Mouse (Mus musculus): ENCODE measurements around the gene Ppp1ca. TPM values are rescaled to one million over a fixed set of nuclear protein-coding genes. Genes with fewer than 3 reads are reported as not detected.

The Ppp1ca gene
- polyA plus RNA-seq, 1 experiment from 2014 or later, result 664 TPM

DNA sequence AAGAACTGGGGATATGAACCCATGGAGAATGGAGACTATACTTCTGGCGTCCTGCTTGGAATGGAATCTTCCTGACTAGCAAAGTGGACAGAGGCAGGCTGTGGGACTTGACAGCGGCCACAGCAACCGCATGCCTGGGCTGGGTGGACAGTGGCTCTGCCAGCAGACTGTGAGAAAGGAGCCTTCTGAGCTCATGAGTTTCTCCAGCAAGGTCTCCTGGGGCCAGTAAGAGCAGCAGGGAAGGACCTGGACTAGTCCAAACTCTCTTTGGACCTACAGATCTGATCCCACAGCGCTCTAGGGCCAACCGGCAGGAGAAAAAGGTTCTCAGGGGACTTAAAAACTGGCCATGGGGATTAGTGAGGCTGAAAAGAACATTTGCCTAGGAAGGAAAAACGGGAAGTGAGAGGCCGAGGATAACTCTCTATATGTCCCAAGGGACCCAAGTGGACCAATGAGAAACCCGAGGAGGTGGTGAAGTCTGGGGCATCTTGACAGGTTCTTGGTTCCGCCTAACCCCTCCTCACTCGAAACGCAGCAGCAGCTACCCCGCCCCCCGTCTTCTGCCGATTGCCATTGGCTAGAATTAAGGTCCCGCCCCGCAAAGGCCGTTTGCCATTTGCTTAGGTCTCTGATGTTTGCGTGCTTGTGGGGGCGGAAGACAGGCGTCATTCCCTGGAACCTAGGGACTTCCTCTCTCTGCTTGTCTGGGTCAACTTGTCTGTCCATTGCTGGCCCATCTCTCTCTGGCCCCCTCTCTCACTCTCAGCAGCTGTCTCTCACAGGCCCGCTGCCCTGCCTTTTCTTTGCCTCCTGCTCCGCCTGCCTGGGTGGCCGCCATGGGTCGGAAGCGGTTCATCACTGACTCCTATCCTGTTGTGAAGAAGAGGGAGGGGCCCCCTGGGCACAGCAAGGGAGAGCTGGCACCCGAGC, 39.7 kb downstream of the Ppp1ca start, which contains the start of gene Pold4:
Pold4 (plus strand) TSS at position 647 of the 933 bp plus-strand sequence.
- peak within 1 kb of the TSS; percentile 87 for H3K4me2 ChIP-seq
- peak within 1 kb of the TSS; percentile 69 for H3K9ac ChIP-seq
- peak; percentile 93 for ATAC-seq
- H3K9me3 ChIP-seq (replicated peaks), result no peaks in the 10 kb centered on the region
- H3K36me3 ChIP-seq (ENCODE audit: poor library complexity, severe bottlenecking), result no peaks in the 10 kb centered on the region
- peak within 1 kb of the TSS; percentile 48; the same call in 1 of the 2 replicates for H3K27ac ChIP-seq
- peaks cover 32% of the 10 kb centered on the region for H3K27me3 ChIP-seq
- 12% methylated on average over 26 of the region's 26 CpGs for WGBS
- peak within 1 kb of the TSS; percentile 60 for H3K4me3 ChIP-seq
- H3K4me1 ChIP-seq, result peaks cover 10% of the 10 kb centered on the region

- Histone ChIP-seq H3K27ac (no peak overlapping the region), H3K4me1 (peaks cover 10% of the 10 kb centered on the region), H3K9ac (peak overlapping the region; percentile 69), H3K9me3 (replicated peaks) (no peaks in the 10 kb centered on the region), H3K27me3 (peaks cover 30% of the 10 kb centered on the region), H3K4me2 (peak overlapping the region; percentile 87), H3K4me3 (peak overlapping the region; percentile 60), H3K36me3 (ENCODE audit: poor library complexity, severe bottlenecking) (no peaks in the 10 kb centered on the region)
- peak; percentile 36; the same call in 1 of the 2 replicates for ATAC-seq
- 36% methylated on average over 2 of the region's 2 CpGs for WGBS
Measured at GRCm38 (mm10) chr19:4232186-4232572, 40.3 kb downstream of the Ppp1ca start.

- no peak for ATAC-seq
- H3K27ac ChIP-seq, result no peak overlapping the region
- no peak overlapping the region for H3K4me3 ChIP-seq
- WGBS, result 79% methylated on average over 7 of the region's 7 CpGs
- H3K36me3 ChIP-seq (ENCODE audit: poor library complexity, severe bottlenecking), result no peaks in the 10 kb centered on the region
- H3K9me3 ChIP-seq (replicated peaks), result no peaks in the 10 kb centered on the region
- peaks cover 29% of the 10 kb centered on the region for H3K27me3 ChIP-seq
- H3K4me2 ChIP-seq, result peak overlapping the region; percentile 87
- H3K9ac ChIP-seq, result peak overlapping the region; percentile 69; the same call in 1 of the 2 replicates
- peaks cover 10% of the 10 kb centered on the region for H3K4me1 ChIP-seq
Measured at GRCm38 (mm10) chr19:4232651-4233050, 40.8 kb downstream of the Ppp1ca start.

DNA sequence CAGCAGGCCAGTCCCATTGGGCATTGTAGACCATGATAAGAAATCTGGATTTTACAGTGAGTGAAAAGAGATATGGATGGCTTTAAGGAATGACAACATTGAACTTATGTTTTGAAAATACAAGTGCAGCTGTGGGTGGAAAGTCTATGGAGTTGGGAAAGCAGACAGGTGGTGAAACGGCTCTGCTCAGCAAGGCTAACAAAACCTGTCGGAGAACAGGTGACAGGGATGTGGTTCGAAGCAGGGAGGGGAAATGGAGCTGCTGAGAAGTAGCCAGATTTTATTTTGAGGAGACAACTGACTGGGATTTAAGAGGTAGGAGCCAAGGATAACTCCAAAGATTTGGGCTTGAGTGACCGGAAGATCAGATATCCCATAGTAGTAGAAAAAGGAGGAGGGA, 42.7 kb downstream of the Ppp1ca start:
- peaks cover 10% of the 10 kb centered on the region for H3K4me1 ChIP-seq
- H3K9ac ChIP-seq, result no peak overlapping the region
- no peak overlapping the region for H3K4me2 ChIP-seq
- no peaks in the 10 kb centered on the region for H3K36me3 ChIP-seq (ENCODE audit: poor library complexity, severe bottlenecking)
- 83% methylated on average over 4 of the region's 4 CpGs for WGBS
- H3K9me3 ChIP-seq (replicated peaks), result no peaks in the 10 kb centered on the region
- H3K27me3 ChIP-seq, result peaks cover 17% of the 10 kb centered on the region
- no peak overlapping the region for H3K4me3 ChIP-seq
- H3K27ac ChIP-seq, result no peak overlapping the region
- no peak for ATAC-seq

- no peaks in the 10 kb centered on the region for H3K4me1 ChIP-seq
- 75% methylated on average over 8 of the region's 8 CpGs for WGBS
- H3K9ac ChIP-seq, result no peak overlapping the region
- no peaks in the 10 kb centered on the region for H3K27me3 ChIP-seq
- no peak for ATAC-seq
- H3K27ac ChIP-seq, result no peak overlapping the region
- no peaks in the 10 kb centered on the region for H3K9me3 ChIP-seq (replicated peaks)
- no peak overlapping the region for H3K4me2 ChIP-seq
- H3K4me3 ChIP-seq, result no peak overlapping the region
- H3K36me3 ChIP-seq (ENCODE audit: poor library complexity, severe bottlenecking), result no peaks in the 10 kb centered on the region
Measured at GRCm38 (mm10) chr19:4240247-4240668, 48.4 kb downstream of the Ppp1ca start.

DNA sequence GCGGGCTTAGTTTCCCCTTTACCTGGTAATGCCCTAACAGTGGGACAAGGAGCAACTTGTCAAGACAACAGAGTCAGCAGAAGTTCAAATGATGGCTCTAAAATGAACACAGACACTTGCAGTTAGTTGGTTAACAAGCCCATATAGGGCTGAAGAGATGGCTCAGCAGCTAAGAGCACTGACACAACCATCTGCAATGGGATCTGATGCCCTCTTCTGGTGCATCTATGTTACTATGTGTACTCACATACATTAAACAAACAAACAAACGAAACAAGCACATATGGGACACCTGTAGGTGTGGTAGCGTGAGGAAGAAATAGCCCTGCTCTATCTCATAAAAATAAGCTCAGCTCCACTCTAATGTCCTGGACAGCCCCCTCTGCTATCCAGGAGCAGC, 50.6 kb downstream of the Ppp1ca start:
- Histone ChIP-seq H3K36me3 (ENCODE audit: poor library complexity, severe bottlenecking) (no peaks in the 10 kb centered on the region), H3K4me1 (no peaks in the 10 kb centered on the region), H3K27ac (no peak overlapping the region), H3K4me2 (no peak overlapping the region), H3K9ac (no peak overlapping the region), H3K9me3 (replicated peaks) (no peaks in the 10 kb centered on the region), H3K4me3 (no peak overlapping the region), H3K27me3 (no peaks in the 10 kb centered on the region)
- no peak for ATAC-seq
- WGBS, result 69% methylated on average over 3 of the region's 3 CpGs

DNA sequence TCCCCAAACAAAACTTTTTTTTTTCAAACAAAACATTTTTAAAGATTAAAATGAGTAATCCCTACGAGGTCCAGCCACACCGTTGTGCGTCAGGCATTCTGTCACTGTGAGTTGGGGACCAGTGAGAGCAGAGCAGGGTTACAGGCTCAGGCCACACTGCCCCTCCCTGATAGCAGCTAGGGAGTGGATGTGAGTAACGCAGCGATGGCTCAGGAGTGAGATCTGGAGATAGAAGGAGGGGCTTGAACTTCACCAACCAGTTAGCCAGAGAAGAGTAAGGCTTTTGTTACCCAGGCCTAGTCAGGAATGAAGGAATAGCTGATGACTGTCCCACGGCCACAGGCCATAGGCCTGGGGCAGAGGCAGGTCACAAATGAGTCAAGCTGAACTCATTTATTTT, 52.9 kb downstream of the Ppp1ca start:
- ATAC-seq, result no peak
- Histone ChIP-seq H3K9ac (no peak overlapping the region), H3K4me3 (no peak overlapping the region), H3K27ac (no peak overlapping the region), H3K36me3 (ENCODE audit: poor library complexity, severe bottlenecking) (no peaks in the 10 kb centered on the region), H3K9me3 (replicated peaks) (no peaks in the 10 kb centered on the region), H3K4me1 (no peaks in the 10 kb centered on the region), H3K27me3 (no peaks in the 10 kb centered on the region), H3K4me2 (no peak overlapping the region)
- 86% methylated on average over 6 of the region's 6 CpGs for WGBS

Small RNA genes lying within 50 kb of the gene (microRNA-seq; reads per million reads assigned to microRNA genes)
- not detected for gene Gm26115

Other genes with a start within 250 kb of the Ppp1ca start
- gene Aldh3b3, start 233.4 kb upstream of the Ppp1ca start, polyA plus RNA-seq (2015; fragmentation: Nextera tagmentation; extraction: Ambion mirVana), result not detected in 2 replicates
- gene Aldh3b2, start 219.7 kb upstream of the Ppp1ca start, polyA plus RNA-seq (2015; fragmentation: Nextera tagmentation; extraction: Ambion mirVana), result 0.15 TPM in 1 of 2 replicates, not detected in the other
- gene Acy3, start 205.5 kb upstream of the Ppp1ca start, polyA plus RNA-seq (2015; fragmentation: Nextera tagmentation; extraction: Ambion mirVana), result 0.68 and 1.4 TPM in 2 replicates
- not detected in 2 replicates for gene Tbx10, start 199.3 kb upstream of the Ppp1ca start, polyA plus RNA-seq (2015; fragmentation: Nextera tagmentation; extraction: Ambion mirVana)
- 25.8 and 28.2 TPM in 2 replicates for gene Nudt8, start 191.5 kb upstream of the Ppp1ca start, polyA plus RNA-seq (2015; fragmentation: Nextera tagmentation; extraction: Ambion mirVana)
- 5.4 and 5.7 TPM in 2 replicates for gene Gm49405, start 191.4 kb upstream of the Ppp1ca start, polyA plus RNA-seq (2015; fragmentation: Nextera tagmentation; extraction: Ambion mirVana)
- gene Doc2g, start 188.8 kb upstream of the Ppp1ca start, polyA plus RNA-seq (2015; fragmentation: Nextera tagmentation; extraction: Ambion mirVana), result 5.5 and 5.7 TPM in 2 replicates
- gene Ndufv1, start 179.3 kb upstream of the Ppp1ca start, polyA plus RNA-seq (2015; fragmentation: Nextera tagmentation; extraction: Ambion mirVana), result 202 and 216 TPM in 2 replicates
- gene Gstp1, start 154.1 kb upstream of the Ppp1ca start, polyA plus RNA-seq (2015; fragmentation: Nextera tagmentation; extraction: Ambion mirVana), result 390 and 392 TPM in 2 replicates
- 1.0 and 2.5 TPM in 2 replicates for gene Gstp2, start 146.0 kb upstream of the Ppp1ca start, polyA plus RNA-seq (2015; fragmentation: Nextera tagmentation; extraction: Ambion mirVana)
- not detected in 2 replicates for gene Gstp3, start 132.5 kb upstream of the Ppp1ca start, polyA plus RNA-seq (2015; fragmentation: Nextera tagmentation; extraction: Ambion mirVana)
- gene Cabp2, start 110.5 kb upstream of the Ppp1ca start, polyA plus RNA-seq (2015; fragmentation: Nextera tagmentation; extraction: Ambion mirVana), result not detected in 2 replicates
- gene Cdk2ap2, start 94.9 kb upstream of the Ppp1ca start, polyA plus RNA-seq (2015; fragmentation: Nextera tagmentation; extraction: Ambion mirVana), result 77.4 and 80.3 TPM in 2 replicates
- 21.1 and 32.0 TPM in 2 replicates for gene Pitpnm1, start 92.1 kb upstream of the Ppp1ca start, polyA plus RNA-seq (2015; fragmentation: Nextera tagmentation; extraction: Ambion mirVana)
- gene Aip, start 66.2 kb upstream of the Ppp1ca start, polyA plus RNA-seq (2015; fragmentation: Nextera tagmentation; extraction: Ambion mirVana), result 73.7 and 75.9 TPM in 2 replicates
- gene Gpr152, start 52.3 kb upstream of the Ppp1ca start, polyA plus RNA-seq (2015; fragmentation: Nextera tagmentation; extraction: Ambion mirVana), result 0.04 TPM in 1 of 2 replicates, not detected in the other
- gene Cabp4, start 48.0 kb upstream of the Ppp1ca start, polyA plus RNA-seq (2015; fragmentation: Nextera tagmentation; extraction: Ambion mirVana), result 0.09 and 0.13 TPM in 2 replicates
- gene Coro1b, start 43.4 kb upstream of the Ppp1ca start, polyA plus RNA-seq (2015; fragmentation: Nextera tagmentation; extraction: Ambion mirVana), result 126 and 144 TPM in 2 replicates
- gene Ptprcap, start 38.5 kb upstream of the Ppp1ca start, polyA plus RNA-seq (2015; fragmentation: Nextera tagmentation; extraction: Ambion mirVana), result 0.33 and 0.65 TPM in 2 replicates
- gene Rps6kb2, start 28.7 kb upstream of the Ppp1ca start, polyA plus RNA-seq (2015; fragmentation: Nextera tagmentation; extraction: Ambion mirVana), result 56.6 and 61.6 TPM in 2 replicates
- gene Carns1, start 16.6 kb upstream of the Ppp1ca start, polyA plus RNA-seq (2015; fragmentation: Nextera tagmentation; extraction: Ambion mirVana), result 2.4 and 2.5 TPM in 2 replicates
- 0.77 and 0.82 TPM in 2 replicates for gene Tbc1d10c, start 781 bp upstream of the Ppp1ca start, polyA plus RNA-seq (2015; fragmentation: Nextera tagmentation; extraction: Ambion mirVana)
- gene Rad9a, start 9.6 kb downstream of the Ppp1ca start, polyA plus RNA-seq (2015; fragmentation: Nextera tagmentation; extraction: Ambion mirVana), result 28.9 and 34.7 TPM in 2 replicates
- gene Clcf1, start 22.2 kb downstream of the Ppp1ca start, polyA plus RNA-seq (2015; fragmentation: Nextera tagmentation; extraction: Ambion mirVana), result 0.63 and 0.76 TPM in 2 replicates
- gene AC109138.7, start 22.3 kb downstream of the Ppp1ca start, polyA plus RNA-seq (2015; fragmentation: Nextera tagmentation; extraction: Ambion mirVana), result not detected in 2 replicates
- gene Pold4, start 39.8 kb downstream of the Ppp1ca start, polyA plus RNA-seq (2015; fragmentation: Nextera tagmentation; extraction: Ambion mirVana), result 13.1 and 14.2 TPM in 2 replicates
- gene Ssh3, start 77.1 kb downstream of the Ppp1ca start, polyA plus RNA-seq (2015; fragmentation: Nextera tagmentation; extraction: Ambion mirVana), result 3.6 and 4.8 TPM in 2 replicates
- 14.0 and 15.2 TPM in 2 replicates for gene Ankrd13d, start 91.1 kb downstream of the Ppp1ca start, polyA plus RNA-seq (2015; fragmentation: Nextera tagmentation; extraction: Ambion mirVana)
- gene Grk2, start 114.2 kb downstream of the Ppp1ca start, polyA plus RNA-seq (2015; fragmentation: Nextera tagmentation; extraction: Ambion mirVana), result 14.4 and 15.6 TPM in 2 replicates
- gene Kdm2a, start 206.2 kb downstream of the Ppp1ca start, polyA plus RNA-seq (2015; fragmentation: Nextera tagmentation; extraction: Ambion mirVana), result 38.8 and 43.9 TPM in 2 replicates
- 5.5 and 6.6 TPM in 2 replicates for gene Rhod, start 247.4 kb downstream of the Ppp1ca start, polyA plus RNA-seq (2015; fragmentation: Nextera tagmentation; extraction: Ambion mirVana)